In genomic region chr1:157137854-157138241, GRCm38 (mm10) we compare ENCODE assay signal across 22 mouse cellular contexts. TPM values are rescaled to one million over a fixed set of nuclear protein-coding genes. Genes with fewer than 3 reads are reported as not detected.
"Had no signal": no experiment of that assay in that cellular context is flagged by ENCODE, and none has a peak within 500 bp of the region (broad histone marks: within the 10 kb centered on the region; RNA-seq: fewer than 3 reads in every experiment).

No protein-coding gene starts in this region.

- H3K4me1 ChIP-seq: liver, embryonic 15.5 days; megakaryocyte, embryonic 14.5 days; midbrain, embryonic 13.5 days; midbrain, embryonic 15.5 days; neural tube, embryonic 12.5 days; stomach, embryonic 15.5 days had no signal

- H3K9me3 ChIP-seq: liver, embryonic 15.5 days; megakaryocyte, embryonic 14.5 days; midbrain, embryonic 13.5 days; midbrain, embryonic 15.5 days; neural tube, embryonic 12.5 days; stomach, embryonic 15.5 days had no signal

- H3K4me3 ChIP-seq: liver, embryonic 15.5 days; megakaryocyte, embryonic 14.5 days; midbrain, embryonic 13.5 days; midbrain, embryonic 15.5 days; neural tube, embryonic 12.5 days; stomach, embryonic 15.5 days had no signal

- H3K27ac ChIP-seq: liver, embryonic 15.5 days; macrophage; midbrain, embryonic 13.5 days; midbrain, embryonic 15.5 days; neural tube, embryonic 12.5 days; stomach, embryonic 15.5 days; stomach, postnatal 0 days had no signal

- H3K36me3 ChIP-seq: liver, embryonic 15.5 days; stomach, embryonic 15.5 days had no signal

- H3K9ac ChIP-seq: liver, embryonic 15.5 days; liver, postnatal 0 days; midbrain, embryonic 13.5 days; midbrain, embryonic 15.5 days; neural tube, embryonic 12.5 days; stomach, embryonic 15.5 days had no signal

- ATAC-seq: liver, postnatal 0 days had no signal

- H3K27me3 ChIP-seq: liver, embryonic 15.5 days; megakaryocyte, embryonic 14.5 days; midbrain, embryonic 13.5 days; midbrain, embryonic 15.5 days; neural tube, embryonic 12.5 days; stomach, embryonic 15.5 days had no signal

- DNase-seq: liver, postnatal 0 days; lung, postnatal 14 days; thymus, adult 2 months; thymus, postnatal 25 days; thymus, postnatal 4 days had no signal

- H3K4me2 ChIP-seq: liver, embryonic 15.5 days; midbrain, embryonic 11.5 days; midbrain, embryonic 13.5 days; midbrain, embryonic 15.5 days; neural tube, embryonic 12.5 days; stomach, embryonic 15.5 days had no signal

RNA-seq across cellular contexts. Expression of gene Tex35, which starts 29.4 kb away (rescaled TPM):
- total RNA-seq: megakaryocyte progenitor cell, adult 5-6 weeks; midbrain, postnatal 0 days; monocyte, adult 5-6 weeks; neutrophil, adult 5-6 weeks had no signal
- polyA plus RNA-seq: liver, embryonic 15.5 days; liver, postnatal 0 days; lung, embryonic 16.5 days; macrophage; midbrain, embryonic 11.5 days; midbrain, embryonic 13.5 days; midbrain, embryonic 15.5 days; midbrain, postnatal 0 days; neural tube, embryonic 12.5 days; neural tube, embryonic 14.5 days; spleen, adult 2 months; stomach, embryonic 15.5 days; stomach, postnatal 0 days; urinary bladder, adult 2 months had no signal
